Mouse (Mus musculus): Measurements from ENCODE around the gene Slirp. TPM values are rescaled to one million over a fixed set of nuclear protein-coding genes. Genes with fewer than 3 reads are reported as not detected.
A peak's percentile ranks its signal among the peaks of the same experiment; 100 is the strongest.

Slirp gene
- 130 and 158 TPM in 2 replicates for polyA plus RNA-seq (2015; fragmentation: Nextera tagmentation; extraction: Ambion mirVana)

DNA sequence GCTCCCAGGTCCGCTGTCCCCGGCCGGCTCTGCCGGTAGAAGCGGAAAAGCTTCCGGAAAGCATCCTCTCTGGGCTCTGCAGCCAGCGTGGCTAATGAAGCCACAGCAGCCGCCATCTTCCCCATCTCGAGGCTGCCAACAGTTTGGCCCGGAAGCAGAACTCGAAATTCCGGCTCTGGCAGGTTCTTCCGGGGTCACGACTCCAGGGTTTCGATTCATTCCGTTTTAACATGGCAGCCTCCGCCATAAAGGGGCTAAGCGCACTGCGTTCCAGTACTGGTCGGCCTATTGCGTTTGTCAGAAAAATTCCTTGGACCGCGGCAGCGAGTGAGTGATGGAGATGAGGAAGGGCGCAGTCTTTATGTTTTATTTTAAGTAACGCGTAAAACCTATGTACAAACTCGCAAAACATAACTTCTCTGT lies at the start of gene Slirp, which contains the start of gene Alkbh1:
Gene Slirp, plus strand, starts transcription at position 197 of the 423 bp plus-strand sequence.
Gene Alkbh1, minus strand, starts transcription at position 318 of the 423 bp plus-strand sequence.
- peaks cover 51% of the 10 kb centered on the region for H3K36me3 ChIP-seq (replicated peaks)
- ATAC-seq (ENCODE audit: insufficient read depth): peak; percentile 84
- no peaks in the 10 kb centered on the region for H3K27me3 ChIP-seq
- H3K9me3 ChIP-seq (replicated peaks): no peaks in the 10 kb centered on the region
- H3K4me1 ChIP-seq (replicated peaks): peaks cover 32% of the 10 kb centered on the region
- H3K27ac ChIP-seq (replicated peaks): peak within 1 kb of the TSS; percentile 80
- H3K4me2 ChIP-seq: peak within 1 kb of the TSS; percentile 81
- H3K4me3 ChIP-seq (replicated peaks): peak within 1 kb of the TSS; percentile 98
- under 1% methylated on average over 28 of the region's 28 CpGs for WGBS (ENCODE audit: insufficient replicate concordance)
- peak within 1 kb of the TSS; percentile 89 for H3K9ac ChIP-seq

- Histone ChIP-seq H3K9me3 (replicated peaks) (no peaks in the 10 kb centered on the region), H3K27me3 (peaks cover 5% of the 10 kb centered on the region; the same call in 1 of the 2 replicates), H3K4me2 (no peak overlapping the region), H3K4me1 (replicated peaks) (peaks cover 6% of the 10 kb centered on the region; the same call in 1 of the 2 replicates), H3K4me3 (replicated peaks) (no peak overlapping the region), H3K27ac (replicated peaks) (no peak overlapping the region), H3K9ac (no peak overlapping the region), H3K36me3 (replicated peaks) (no peaks in the 10 kb centered on the region)
- no peak for ATAC-seq (ENCODE audit: insufficient read depth)
- WGBS (ENCODE audit: insufficient replicate concordance): 70% methylated on average over 6 of the region's 6 CpGs
Measured at GRCm38 (mm10) chr12:87394316-87394715, 49.4 kb upstream of the Slirp start.

DNA sequence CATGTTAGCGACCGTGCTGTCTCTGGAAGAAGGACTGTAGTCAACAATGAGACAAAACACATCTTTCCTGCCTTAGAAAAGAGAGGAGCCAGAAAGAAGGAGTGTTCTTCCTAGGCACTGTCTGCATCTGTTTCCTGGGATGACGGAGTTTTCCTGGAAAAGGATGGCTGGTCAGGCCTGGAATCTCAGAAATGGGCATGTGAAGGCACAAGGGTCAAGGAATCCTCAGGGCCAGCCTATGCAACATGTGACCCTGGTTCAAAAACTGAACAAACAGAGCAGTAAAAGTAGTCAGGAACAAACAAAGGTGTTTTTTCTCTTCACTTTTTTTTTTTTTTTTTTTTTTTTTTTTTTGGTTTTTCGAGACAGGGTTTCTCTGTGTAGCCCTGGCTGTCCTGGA lies 46.6 kb upstream of the Slirp start:
- 70% methylated on average over 4 of the region's 4 CpGs for WGBS (ENCODE audit: insufficient replicate concordance)
- Histone ChIP-seq H3K36me3 (replicated peaks) (no peaks in the 10 kb centered on the region), H3K27ac (replicated peaks) (no peak overlapping the region), H3K4me3 (replicated peaks) (no peak overlapping the region), H3K4me2 (no peak overlapping the region), H3K27me3 (peaks cover 5% of the 10 kb centered on the region; the same call in 1 of the 2 replicates), H3K9ac (no peak overlapping the region), H3K4me1 (replicated peaks) (peaks cover 5% of the 10 kb centered on the region; the same call in 1 of the 2 replicates), H3K9me3 (replicated peaks) (no peaks in the 10 kb centered on the region)
- no peak for ATAC-seq (ENCODE audit: insufficient read depth)

- no peak for ATAC-seq (ENCODE audit: insufficient read depth)
- Histone ChIP-seq H3K27me3 (peaks cover 5% of the 10 kb centered on the region; the same call in 1 of the 2 replicates), H3K4me3 (replicated peaks) (no peak overlapping the region), H3K4me2 (no peak overlapping the region), H3K36me3 (replicated peaks) (no peaks in the 10 kb centered on the region), H3K4me1 (replicated peaks) (peaks cover 5% of the 10 kb centered on the region; the same call in 1 of the 2 replicates), H3K9ac (no peak overlapping the region), H3K9me3 (replicated peaks) (no peaks in the 10 kb centered on the region), H3K27ac (replicated peaks) (no peak overlapping the region)
- 68% methylated on average over 4 of the region's 4 CpGs for WGBS (ENCODE audit: insufficient replicate concordance)
Measured at GRCm38 (mm10) chr12:87397811-87398417, 45.8 kb upstream of the Slirp start.

DNA sequence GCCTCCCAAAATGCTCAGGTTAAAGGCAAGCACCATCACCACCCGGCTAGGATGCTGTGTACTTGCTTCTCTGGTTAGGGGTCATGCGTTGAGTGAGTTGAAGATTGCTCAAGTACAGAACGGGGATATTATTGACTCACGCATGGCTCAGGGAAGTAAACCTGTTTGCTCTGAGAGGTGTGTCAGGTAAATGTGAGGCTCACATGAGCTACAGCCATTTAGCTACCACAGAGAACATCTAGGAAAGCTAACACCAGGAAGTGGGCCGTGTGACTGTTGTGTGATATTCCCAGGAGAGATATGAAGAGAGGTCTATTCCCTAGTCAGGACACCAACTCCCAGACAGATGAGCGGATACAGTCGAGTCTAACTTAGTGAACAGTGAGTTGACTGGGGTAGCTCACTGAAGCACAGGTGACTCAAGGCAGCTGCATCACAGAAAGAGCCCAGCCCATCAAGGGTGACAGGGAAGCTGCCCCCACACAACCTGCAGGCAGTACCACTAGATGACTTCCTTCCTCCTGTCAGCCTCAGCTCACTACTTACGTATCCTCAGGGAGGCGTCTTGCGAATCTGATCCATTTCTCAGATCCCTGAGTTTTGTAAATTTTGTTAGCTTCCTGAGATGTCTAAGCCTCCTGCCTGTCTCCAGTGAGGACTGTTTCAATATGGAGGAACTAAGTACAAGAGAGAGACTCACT lies 44.4 kb upstream of the Slirp start:
- H3K27ac ChIP-seq (replicated peaks): no peak overlapping the region
- no peaks in the 10 kb centered on the region for H3K9me3 ChIP-seq (replicated peaks)
- 51% methylated on average over 10 of the region's 10 CpGs for WGBS (ENCODE audit: insufficient replicate concordance)
- no peak overlapping the region for H3K4me3 ChIP-seq (replicated peaks)
- no peaks in the 10 kb centered on the region for H3K36me3 ChIP-seq (replicated peaks)
- H3K4me1 ChIP-seq (replicated peaks): no peaks in the 10 kb centered on the region
- no peak for ATAC-seq (ENCODE audit: insufficient read depth)
- no peak overlapping the region for H3K9ac ChIP-seq
- H3K4me2 ChIP-seq: no peak overlapping the region
- H3K27me3 ChIP-seq: no peaks in the 10 kb centered on the region

GRCm38 (mm10) chr12:87401883-87402282 lies 41.8 kb upstream of the Slirp start:
- Histone ChIP-seq H3K4me3 (replicated peaks) (no peak overlapping the region), H3K4me1 (replicated peaks) (no peaks in the 10 kb centered on the region; the same call in 1 of the 2 replicates), H3K27me3 (no peaks in the 10 kb centered on the region), H3K36me3 (replicated peaks) (no peaks in the 10 kb centered on the region), H3K9ac (no peak overlapping the region), H3K4me2 (no peak overlapping the region), H3K9me3 (replicated peaks) (no peaks in the 10 kb centered on the region), H3K27ac (replicated peaks) (no peak overlapping the region)
- no peak for ATAC-seq (ENCODE audit: insufficient read depth)
- WGBS (ENCODE audit: insufficient replicate concordance): 67% methylated on average over 6 of the region's 6 CpGs

GRCm38 (mm10) chr12:87405165-87405564 lies 38.5 kb upstream of the Slirp start:
- H3K4me2 ChIP-seq: no peak overlapping the region
- no peak overlapping the region for H3K9ac ChIP-seq
- no peak for ATAC-seq (ENCODE audit: insufficient read depth)
- no peak overlapping the region for H3K27ac ChIP-seq (replicated peaks)
- no peaks in the 10 kb centered on the region for H3K36me3 ChIP-seq (replicated peaks)
- no peaks in the 10 kb centered on the region for H3K9me3 ChIP-seq (replicated peaks)
- no peak overlapping the region for H3K4me3 ChIP-seq (replicated peaks)
- WGBS (ENCODE audit: insufficient replicate concordance): 60% methylated on average over 4 of the region's 4 CpGs
- H3K4me1 ChIP-seq (replicated peaks): peaks cover 16% of the 10 kb centered on the region
- 0 out of 2 replicates have a peak, but pooled peaks cover 10% of the 10 kb centered on the region for H3K27me3 ChIP-seq

DNA sequence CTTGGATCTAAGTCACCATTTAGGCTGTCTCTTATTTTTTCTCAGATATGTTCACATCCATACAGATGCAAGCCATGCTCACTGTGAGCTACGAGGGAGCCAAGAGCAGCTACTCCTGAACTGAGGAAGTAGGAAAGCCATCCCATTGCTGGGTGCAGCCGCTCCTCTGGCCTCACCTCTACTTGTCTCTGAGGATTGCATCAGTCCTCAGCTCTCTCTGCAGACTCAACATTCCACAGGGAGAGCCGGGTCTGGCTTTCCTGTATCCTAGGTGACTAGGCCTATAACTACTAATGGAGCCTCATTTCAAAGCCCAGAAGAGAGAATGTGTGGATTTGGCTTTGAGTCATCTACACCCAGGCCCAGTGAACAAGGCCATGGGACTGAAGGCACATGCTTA lies 38.0 kb upstream of the Slirp start:
- Histone ChIP-seq H3K27me3 (0 out of 2 replicates have a peak, but pooled peaks cover 10% of the 10 kb centered on the region), H3K4me1 (replicated peaks) (peaks cover 16% of the 10 kb centered on the region), H3K27ac (replicated peaks) (no peak overlapping the region), H3K4me3 (replicated peaks) (no peak overlapping the region), H3K4me2 (no peak overlapping the region), H3K36me3 (replicated peaks) (no peaks in the 10 kb centered on the region), H3K9me3 (replicated peaks) (no peaks in the 10 kb centered on the region), H3K9ac (no peak overlapping the region)
- 39% methylated on average over 3 of the region's 3 CpGs for WGBS (ENCODE audit: insufficient replicate concordance)
- ATAC-seq (ENCODE audit: insufficient read depth): no peak

GRCm38 (mm10) chr12:87407869-87408605 lies 35.7 kb upstream of the Slirp start:
- WGBS (ENCODE audit: insufficient replicate concordance): 10% methylated on average over 21 of the region's 21 CpGs
- H3K9me3 ChIP-seq (replicated peaks): no peaks in the 10 kb centered on the region
- 0 out of 2 replicates have a peak, but pooled peaks cover 14% of the 10 kb centered on the region for H3K27me3 ChIP-seq
- no peak for ATAC-seq (ENCODE audit: insufficient read depth)
- H3K27ac ChIP-seq (replicated peaks): no peak overlapping the region
- H3K4me3 ChIP-seq (replicated peaks): no peak overlapping the region; the same call in 1 of the 2 replicates
- H3K9ac ChIP-seq: no peak overlapping the region
- no peaks in the 10 kb centered on the region for H3K36me3 ChIP-seq (replicated peaks)
- peak overlapping the region; percentile 21 for H3K4me2 ChIP-seq
- peaks cover 24% of the 10 kb centered on the region for H3K4me1 ChIP-seq (replicated peaks)

GRCm38 (mm10) chr12:87409123-87409522 lies 34.6 kb upstream of the Slirp start:
- no peak for ATAC-seq (ENCODE audit: insufficient read depth)
- H3K36me3 ChIP-seq (replicated peaks): no peaks in the 10 kb centered on the region
- H3K4me3 ChIP-seq (replicated peaks): no peak overlapping the region
- H3K9me3 ChIP-seq (replicated peaks): no peaks in the 10 kb centered on the region
- peaks cover 24% of the 10 kb centered on the region for H3K4me1 ChIP-seq (replicated peaks)
- H3K9ac ChIP-seq: no peak overlapping the region
- WGBS (ENCODE audit: insufficient replicate concordance): 58% methylated on average over 4 of the region's 4 CpGs
- H3K27ac ChIP-seq (replicated peaks): no peak overlapping the region
- H3K27me3 ChIP-seq: 0 out of 2 replicates have a peak, but pooled peaks cover 14% of the 10 kb centered on the region
- H3K4me2 ChIP-seq: no peak overlapping the region

DNA sequence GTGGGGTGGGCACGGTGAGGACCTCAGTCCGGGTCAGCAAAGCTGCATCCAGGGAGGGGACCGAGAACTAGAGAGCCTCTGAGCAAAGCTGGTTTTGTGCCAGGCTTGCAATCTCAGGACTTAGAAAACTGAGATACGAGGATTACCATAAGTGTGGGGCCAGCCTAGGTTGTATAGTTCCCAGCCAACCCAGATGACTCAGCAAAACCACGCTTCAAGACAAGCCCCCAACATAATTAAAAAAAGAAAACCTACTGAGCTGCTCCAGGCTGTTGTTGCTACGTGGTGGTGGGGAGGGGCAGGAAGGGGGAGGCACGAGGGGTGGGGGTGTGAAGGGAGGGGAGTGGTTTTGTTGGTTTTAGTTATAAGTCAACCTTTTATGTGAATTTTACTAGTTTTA lies 32.7 kb upstream of the Slirp start:
- H3K4me1 ChIP-seq (replicated peaks): peaks cover 24% of the 10 kb centered on the region
- H3K27me3 ChIP-seq: 0 out of 2 replicates have a peak, but pooled peaks cover 14% of the 10 kb centered on the region
- WGBS (ENCODE audit: insufficient replicate concordance): 18% methylated on average over 7 of the region's 7 CpGs
- no peak overlapping the region for H3K9ac ChIP-seq
- H3K9me3 ChIP-seq (replicated peaks): no peaks in the 10 kb centered on the region
- no peak overlapping the region for H3K4me3 ChIP-seq (replicated peaks)
- ATAC-seq (ENCODE audit: insufficient read depth): 0 out of 2 replicates have a peak, but pooled peaks have one; percentile 16
- H3K4me2 ChIP-seq: no peak overlapping the region
- H3K36me3 ChIP-seq (replicated peaks): no peaks in the 10 kb centered on the region
- H3K27ac ChIP-seq (replicated peaks): no peak overlapping the region

Data from liver, embryonic 15.5 days (tissue).